Mouse (Mus musculus): Measurements from ENCODE around the gene Dgkg.

The Dgkg gene

GRCm38 (mm10) chr16:22651244-22651643 lies 5.8 kb downstream of the Dgkg start:
- DNase-seq (ENCODE audit: extremely low read depth, low read depth, low spot score) = no peak

GRCm38 (mm10) chr16:22645256-22645655 lies 11.8 kb downstream of the Dgkg start:
- no peak for DNase-seq (ENCODE audit: extremely low read depth, low read depth, low spot score)

GRCm38 (mm10) chr16:22643460-22643859 lies 13.6 kb downstream of the Dgkg start:
- no peak for DNase-seq (ENCODE audit: extremely low read depth, low read depth, low spot score)

GRCm38 (mm10) chr16:22642953-22643352 lies 14.1 kb downstream of the Dgkg start:
- no peak for DNase-seq (ENCODE audit: extremely low read depth, low read depth, low spot score)

GRCm38 (mm10) chr16:22642054-22642453 lies 15.0 kb downstream of the Dgkg start:
- no peak for DNase-seq (ENCODE audit: extremely low read depth, low read depth, low spot score)

GRCm38 (mm10) chr16:22641588-22641987 lies 15.4 kb downstream of the Dgkg start:
- no peak for DNase-seq (ENCODE audit: extremely low read depth, low read depth, low spot score)

GRCm38 (mm10) chr16:22637311-22637710 lies 19.7 kb downstream of the Dgkg start:
- no peak for DNase-seq (ENCODE audit: extremely low read depth, low read depth, low spot score)

- DNase-seq (ENCODE audit: extremely low read depth, low read depth, low spot score) = no peak
These were observed 21.3 kb downstream of the Dgkg start for GRCm38 (mm10) chr16:22635706-22636105.

GRCm38 (mm10) chr16:22633063-22633462 lies 24.0 kb downstream of the Dgkg start:
- DNase-seq (ENCODE audit: extremely low read depth, low read depth, low spot score) = no peak

- DNase-seq (ENCODE audit: extremely low read depth, low read depth, low spot score) = no peak
These were observed 26.7 kb downstream of the Dgkg start for GRCm38 (mm10) chr16:22630351-22630750.

GRCm38 (mm10) chr16:22629900-22630299 lies 27.1 kb downstream of the Dgkg start:
- DNase-seq (ENCODE audit: extremely low read depth, low read depth, low spot score) = no peak

GRCm38 (mm10) chr16:22625987-22626386 lies 31.0 kb downstream of the Dgkg start:
- no peak for DNase-seq (ENCODE audit: extremely low read depth, low read depth, low spot score)

- no peak for DNase-seq (ENCODE audit: extremely low read depth, low read depth, low spot score)
These were observed 31.6 kb downstream of the Dgkg start for GRCm38 (mm10) chr16:22625412-22625811.

GRCm38 (mm10) chr16:22622286-22622685 lies 34.7 kb downstream of the Dgkg start:
- no peak for DNase-seq (ENCODE audit: extremely low read depth, low read depth, low spot score)

- no peak for DNase-seq (ENCODE audit: extremely low read depth, low read depth, low spot score)
These were observed 35.6 kb downstream of the Dgkg start for GRCm38 (mm10) chr16:22621299-22621920.

GRCm38 (mm10) chr16:22618424-22619056 lies 38.5 kb downstream of the Dgkg start:
- no peak for DNase-seq (ENCODE audit: extremely low read depth, low read depth, low spot score)

GRCm38 (mm10) chr16:22615805-22616204 lies 41.2 kb downstream of the Dgkg start:
- DNase-seq (ENCODE audit: extremely low read depth, low read depth, low spot score) = no peak

GRCm38 (mm10) chr16:22613186-22614073 lies 43.6 kb downstream of the Dgkg start:
- no peak for DNase-seq (ENCODE audit: extremely low read depth, low read depth, low spot score)

- no peak for DNase-seq (ENCODE audit: extremely low read depth, low read depth, low spot score)
These were observed 49.0 kb downstream of the Dgkg start for GRCm38 (mm10) chr16:22608046-22608445.

GRCm38 (mm10) chr16:22606989-22607388 lies 50.0 kb downstream of the Dgkg start:
- DNase-seq (ENCODE audit: extremely low read depth, low read depth, low spot score) = no peak

- no peak for DNase-seq (ENCODE audit: extremely low read depth, low read depth, low spot score)
These were observed 54.6 kb downstream of the Dgkg start for GRCm38 (mm10) chr16:22602399-22602798.

- no peak for DNase-seq (ENCODE audit: extremely low read depth, low read depth, low spot score)
These were observed 55.3 kb downstream of the Dgkg start for GRCm38 (mm10) chr16:22601756-22602155.
